Mouse (Mus musculus) cerebellum, adult 2 months (tissue): Measurements from ENCODE around the gene Grhl3.

Experiments used
- CTCF ChIP-seq: fragments of 200-500 bp; IDR thresholded peaks from 2 replicates; pipeline ENCODE4 v1.5.1; 2011; ENCODE audit warnings: low read depth, mild to moderate bottlenecking, control low read depth, low read length, moderate library complexity, borderline replicate concordance; ENCODE audit not compliant: insufficient read depth
- POLR2A ChIP-seq: fragments of 200-500 bp; IDR thresholded peaks from 2 replicates; pipeline ENCODE4 v1.6.1; 2011; ENCODE audit warnings: low read length, control low read depth, borderline replicate concordance; ENCODE audit not compliant: insufficient read depth

DNA sequence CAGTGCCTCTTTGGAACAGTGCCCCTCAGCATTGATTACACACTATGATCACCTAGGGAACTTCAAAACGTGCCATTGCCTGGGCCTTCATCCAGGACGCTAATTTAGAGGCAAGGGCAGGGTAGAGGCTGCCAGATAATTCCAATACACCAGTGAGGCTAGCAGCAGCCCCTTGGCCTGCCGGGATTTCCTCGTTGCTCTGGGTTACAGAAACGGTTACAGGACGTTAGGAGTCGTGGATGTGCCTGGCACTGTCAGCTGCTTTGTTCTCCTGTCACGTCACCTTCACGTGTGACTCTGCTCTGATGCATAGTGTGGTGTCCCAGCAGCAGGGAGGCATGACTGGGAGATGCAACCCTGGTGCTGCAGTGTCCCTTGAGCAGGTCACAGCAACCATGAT, 33.4 kb downstream of the Grhl3 start:
- TF ChIP-seq POLR2A (no peak), CTCF (no peak)
